ENCODE assay signal across 7 mouse cellular contexts in the genomic region with DNA sequence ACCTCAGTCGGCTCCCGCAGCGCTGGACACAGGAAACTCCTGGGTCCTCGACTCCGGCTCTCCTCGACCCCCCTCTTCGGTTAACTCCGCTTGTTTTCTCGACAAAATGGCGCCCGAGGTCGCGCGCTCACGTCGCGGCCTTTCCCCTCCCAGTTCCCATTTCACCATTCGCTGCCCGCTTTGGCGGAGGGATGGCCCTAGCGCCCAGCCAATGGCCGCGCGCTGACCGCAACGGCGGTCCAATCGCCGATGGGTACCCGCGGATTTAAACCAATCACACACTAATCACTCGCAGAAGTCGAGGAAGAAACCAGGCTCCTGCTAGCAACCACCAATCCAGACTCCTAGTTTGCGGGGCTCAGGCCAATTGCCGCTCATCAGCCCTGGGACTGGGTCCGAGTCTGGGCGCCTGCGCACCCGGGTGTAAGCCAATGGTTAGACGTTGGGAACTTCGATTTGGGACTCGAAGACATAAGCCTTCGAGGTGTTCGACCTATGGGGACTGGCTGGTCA. TPM values are rescaled to one million over a fixed set of nuclear protein-coding genes. Genes with fewer than 3 reads are reported as not detected.
DNase-seq lines count a peak whose midpoint lies in the region; ATAC-seq lines count a peak whose summit lies in the region.

A gene (minus strand): TSS at position 134 of the 513 bp plus-strand sequence.

- ATAC-seq in intestine, embryonic 15.5 days, result peak; percentile 95

- H3K4me2 ChIP-seq in intestine, embryonic 15.5 days (replicated peaks), result peak within 1 kb of the TSS; percentile 66

- peaks cover 15% of the 10 kb centered on the region for H3K4me1 ChIP-seq in intestine, embryonic 15.5 days (replicated peaks)
- H3K4me1 ChIP-seq in midbrain, embryonic 10.5 days, result peaks cover 26% of the 10 kb centered on the region

- H3K4me3 ChIP-seq in intestine, embryonic 15.5 days (replicated peaks), result peak within 1 kb of the TSS; percentile 97
- H3K4me3 ChIP-seq in midbrain, embryonic 10.5 days, result peak within 1 kb of the TSS; percentile 100

- H3K9me3 ChIP-seq in intestine, embryonic 15.5 days, result no peaks in the 10 kb centered on the region
- no peaks in the 10 kb centered on the region for H3K9me3 ChIP-seq in midbrain, embryonic 10.5 days (replicated peaks)

- peak within 1 kb of the TSS; percentile 96 for H3K27ac ChIP-seq in intestine, embryonic 15.5 days
- H3K27ac ChIP-seq in midbrain, embryonic 10.5 days (replicated peaks), result peak within 1 kb of the TSS; percentile 98

- no peaks in the 10 kb centered on the region for H3K27me3 ChIP-seq in intestine, embryonic 15.5 days (replicated peaks)
- H3K27me3 ChIP-seq in midbrain, embryonic 10.5 days (ENCODE audit: low read depth, poor library complexity, severe bottlenecking), result no peaks in the 10 kb centered on the region

- peak; percentile 98 for DNase-seq in adrenal gland, adult 2 months
- DNase-seq in embryo, embryonic 11.5 days (ENCODE audit: low read depth, low spot score), result peak; percentile 94
- peak; percentile 92 to 93 for DNase-seq in gastrocnemius, postnatal 36 days
- peak; percentile 99 to 100 for DNase-seq in left cerebral cortex, postnatal 25 days (ENCODE audit: low spot score in 2 of 2)
- peak; percentile 98 for DNase-seq in midbrain, embryonic 10.5 days (ENCODE audit: low spot score)
- peak; percentile 92 for DNase-seq in right cerebral cortex, postnatal 4 days

- H3K9ac ChIP-seq in intestine, embryonic 15.5 days, result peak within 1 kb of the TSS; percentile 99

- intact Hi-C loops in gastrocnemius, postnatal 36 days (cut with DNase I), result no loop called here
- intact Hi-C loops in left cerebral cortex, postnatal 25 days (cut with DNase I), result no loop called here

- under 1% methylated on average over 44 of the region's 44 CpGs for WGBS in intestine, embryonic 15.5 days
- WGBS in midbrain, embryonic 10.5 days, result under 1% methylated on average over 44 of the region's 44 CpGs

- no peaks in the 10 kb centered on the region for H3K36me3 ChIP-seq in intestine, embryonic 15.5 days
- peaks cover 29% of the 10 kb centered on the region for H3K36me3 ChIP-seq in midbrain, embryonic 10.5 days

RNA-seq across cellular contexts. Expression of the gene that starts here (rescaled TPM):
- 100 to 1,000 TPM; 113 to 193 TPM for total RNA-seq in adrenal gland, adult 2 months (2021)
- 27.6 and 52.4 TPM in 2 replicates for polyA plus RNA-seq in adrenal gland, adult 2 months (2012; rRNA removed)
- 10 to 100 TPM; 59.0 to 63.7 TPM for total RNA-seq in gastrocnemius, postnatal 36 days (2021)
- polyA plus RNA-seq in intestine, embryonic 15.5 days (2015; fragmentation: Nextera tagmentation; extraction: Ambion mirVana), result 56.4 and 57.5 TPM in 2 replicates
- total RNA-seq in left cerebral cortex, postnatal 25 days (2021), result 100 to 1,000 TPM; 124 to 128 TPM
- polyA plus RNA-seq in midbrain, embryonic 10.5 days (2016; fragmentation: Nextera tagmentation; extraction: Ambion mirVana), result 93.7 and 98.0 TPM in 2 replicates

Comparison
In these comparisons a context has a peak if more than half of its experiments do, and no peak if none do; other contexts are left out.
1. Peak in every context shown above with its lines: DNase-seq, ATAC-seq, H3K4me3 ChIP-seq and H3K27ac ChIP-seq.